Mouse (Mus musculus) MEL (cell line): Measurements from ENCODE around the gene Retreg2. TPM values are rescaled to one million over a fixed set of nuclear protein-coding genes. Genes with fewer than 3 reads are reported as not detected.

Experiments used
- DNase-seq: peaks from one replicate; pipeline ENCODE4 v3.0.0; 2011; ENCODE audit warnings: low read depth, low spot score
- H3K27ac ChIP-seq: 2 replicates; pipeline ENCODE4 v1.5.1; 2012; ENCODE audit warnings: low read depth, mild to moderate bottlenecking, control low read depth, low read length, moderate library complexity; ENCODE audit not compliant: control insufficient read depth
- H3K27me3 ChIP-seq, 2 experiments: fragments of 150-350 bp in 1 of 2; sonication (generic) in 1 of 2; 2 replicates each; pipeline ENCODE4 v1.6.1; 2012; ENCODE audit warnings: low read length in 2 of 2, mild to moderate bottlenecking in 2 of 2, improper control_type of control experiment in 1 of 2, moderate library complexity in 1 of 2; ENCODE audit not compliant: insufficient read depth in 2 of 2, control insufficient read depth in 1 of 2
- H3K36me3 ChIP-seq, 2 experiments: 2 replicates each; pipeline ENCODE4 v1.6.1; 2012 to 2014; ENCODE audit warnings: low read length in 2 of 2, improper control_type of control experiment in 1 of 2, inconsistent platforms in 1 of 2, mild to moderate bottlenecking in 1 of 2; ENCODE audit not compliant: insufficient read depth in 2 of 2, control insufficient read depth in 1 of 2
- H3K4me1 ChIP-seq, 2 experiments: fragments of 150-350 bp in 1 of 2; sonication (generic) in 1 of 2; 2 replicates each; pipeline ENCODE4 v1.6.1; 2012; ENCODE audit warnings: low read length in 2 of 2, improper control_type of control experiment in 1 of 2, mild to moderate bottlenecking in 1 of 2; ENCODE audit not compliant: insufficient read depth in 2 of 2, control insufficient read depth in 1 of 2
- H3K4me3 ChIP-seq, 2 experiments: fragments of 150-350 bp in 1 of 2; sonication (generic) in 1 of 2; 2 replicates each; pipeline ENCODE4 v1.5.1; 2012; ENCODE audit warnings: low read depth in 2 of 2, low read length in 2 of 2, mild to moderate bottlenecking in 2 of 2, moderate library complexity in 2 of 2, control low read depth in 1 of 2, improper control_type of control experiment in 1 of 2; ENCODE audit not compliant: control insufficient read depth in 1 of 2, insufficient read depth in 1 of 2
- H3K79me2 ChIP-seq: 2 replicates; pipeline ENCODE4 v1.6.1; 2012; ENCODE audit warnings: mild to moderate bottlenecking, low read length, moderate library complexity; ENCODE audit not compliant: control insufficient read depth, poor library complexity, insufficient read depth
- H3K9ac ChIP-seq: 2 replicates; pipeline ENCODE4 v1.6.1; 2012; ENCODE audit warnings: low read depth, mild to moderate bottlenecking, control low read depth, low read length, moderate library complexity; ENCODE audit not compliant: control insufficient read depth, poor library complexity, severe bottlenecking
- H3K9me3 ChIP-seq: fragments of 150-350 bp; sonication (generic); replicated peaks from 2 replicates; pipeline ENCODE4 v1.6.1; 2012; ENCODE audit warnings: mild to moderate bottlenecking, low read length, improper control_type of control experiment, moderate library complexity; ENCODE audit not compliant: insufficient read depth
- BHLHE40 ChIP-seq: IDR thresholded peaks from 2 replicates; pipeline ENCODE4 v1.6.1; 2012; ENCODE audit warnings: low read depth, mild to moderate bottlenecking, inconsistent platforms, low read length, improper control_type of control experiment, borderline replicate concordance
- CHD1 ChIP-seq: IDR thresholded peaks from 2 replicates; pipeline ENCODE4 v1.6.1; 2012; ENCODE audit warnings: low read depth, mild to moderate bottlenecking, inconsistent platforms, low read length, improper control_type of control experiment
- CHD2 ChIP-seq: IDR thresholded peaks from 2 replicates; pipeline ENCODE4 v1.6.1; 2011; ENCODE audit warnings: low read length, improper control_type of control experiment
- E2F4 ChIP-seq: IDR thresholded peaks from 2 replicates; pipeline ENCODE4 v1.6.1; 2011; ENCODE audit warnings: low read depth, low read length, improper control_type of control experiment, borderline replicate concordance
- EP300 ChIP-seq, 2 experiments: IDR thresholded peaks; 2 replicates each; pipeline ENCODE4 v1.6.1; 2011; ENCODE audit warnings: improper control_type of control experiment in 2 of 2, low read length in 2 of 2, low read depth in 1 of 2, mild to moderate bottlenecking in 1 of 2
- ETS1 ChIP-seq: IDR thresholded peaks from 2 replicates; pipeline ENCODE4 v1.6.1; 2012; ENCODE audit warnings: low read depth, mild to moderate bottlenecking, inconsistent platforms, low read length, improper control_type of control experiment, moderate library complexity
- GABPA ChIP-seq: IDR thresholded peaks from 2 replicates; pipeline ENCODE4 v1.6.1; 2012; ENCODE audit warnings: low read depth, mild to moderate bottlenecking, inconsistent platforms, low read length, improper control_type of control experiment, moderate library complexity
- GATA1 ChIP-seq: IDR thresholded peaks from 2 replicates; pipeline ENCODE4 v1.6.1; 2011; ENCODE audit warnings: low read depth, low read length, improper control_type of control experiment
- HCFC1 ChIP-seq: IDR thresholded peaks from 2 replicates; pipeline ENCODE4 v1.6.1; 2012; ENCODE audit warnings: low read depth, mild to moderate bottlenecking, inconsistent platforms, low read length, improper control_type of control experiment, moderate library complexity
- JUND ChIP-seq: IDR thresholded peaks from 2 replicates; pipeline ENCODE4 v1.6.1; 2011; ENCODE audit warnings: low read depth, mild to moderate bottlenecking, improper control_type of control experiment, low read length
- KAT2A ChIP-seq: conservative IDR thresholded peaks from 2 replicates; pipeline ENCODE4 v1.6.1; 2012; ENCODE audit warnings: low read depth, low read length, improper control_type of control experiment, inconsistent platforms
- MAFK ChIP-seq: IDR thresholded peaks from 2 replicates; pipeline ENCODE4 v1.6.1; 2011; ENCODE audit warnings: low read depth, mild to moderate bottlenecking, low read length, improper control_type of control experiment, borderline replicate concordance
- MEF2A ChIP-seq: IDR thresholded peaks from 2 replicates; pipeline ENCODE4 v1.6.1; 2014; ENCODE audit warnings: low read depth, mild to moderate bottlenecking, inconsistent platforms, low read length, improper control_type of control experiment; ENCODE audit not compliant: poor library complexity, insufficient replicate concordance, severe bottlenecking; ENCODE audit errors: extremely low read depth
- MYB ChIP-seq: IDR thresholded peaks from 2 replicates; pipeline ENCODE4 v1.6.1; 2011; ENCODE audit warnings: mild to moderate bottlenecking, low read depth, low read length, improper control_type of control experiment
- MYC ChIP-seq: IDR thresholded peaks from 2 replicates; pipeline ENCODE4 v1.6.1; 2011; ENCODE audit warnings: low read depth, mild to moderate bottlenecking, low read length, improper control_type of control experiment, moderate library complexity
- NELFE ChIP-seq: IDR thresholded peaks from 2 replicates; pipeline ENCODE4 v1.6.1; 2011; ENCODE audit warnings: low read depth, low read length, improper control_type of control experiment
- NRF1 ChIP-seq: IDR thresholded peaks from 2 replicates; pipeline ENCODE4 v1.6.1; 2014; ENCODE audit warnings: low read depth, mild to moderate bottlenecking, inconsistent platforms, low read length, improper control_type of control experiment, moderate library complexity; ENCODE audit not compliant: poor library complexity, insufficient read depth, severe bottlenecking
- POLR2A ChIP-seq, 2 experiments: IDR thresholded peaks; 2 replicates each; pipeline ENCODE4 v1.6.1; 2011 to 2012; ENCODE audit warnings: low read length in 2 of 2, mild to moderate bottlenecking in 2 of 2, control low read depth in 1 of 2, improper control_type of control experiment in 1 of 2, low read depth in 1 of 2, moderate library complexity in 1 of 2; ENCODE audit not compliant: control insufficient read depth in 1 of 2, insufficient read depth in 1 of 2, poor library complexity in 1 of 2
- POLR2AphosphoS2 ChIP-seq: IDR thresholded peaks from 2 replicates; pipeline ENCODE4 v1.6.1; 2011; ENCODE audit warnings: low read length, improper control_type of control experiment
- POLR2AphosphoS5 ChIP-seq: IDR thresholded peaks from 2 replicates; pipeline ENCODE4 v1.6.1; 2012; ENCODE audit warnings: low read depth, borderline replicate concordance, mild to moderate bottlenecking, inconsistent platforms, low read length, moderate library complexity, mixed read lengths
- RAD21 ChIP-seq: IDR thresholded peaks from 2 replicates; pipeline ENCODE4 v1.6.1; 2011; ENCODE audit warnings: mild to moderate bottlenecking, low read depth, low read length, improper control_type of control experiment
- RCOR1 ChIP-seq: IDR thresholded peaks from 2 replicates; pipeline ENCODE4 v1.6.1; 2012; ENCODE audit warnings: low read depth, mild to moderate bottlenecking, inconsistent platforms, low read length, improper control_type of control experiment
- SIN3A ChIP-seq: IDR thresholded peaks from 2 replicates; pipeline ENCODE4 v1.6.1; 2012; ENCODE audit warnings: low read length, improper control_type of control experiment, inconsistent platforms
- TBP ChIP-seq: IDR thresholded peaks from 2 replicates; pipeline ENCODE4 v1.8.0; 2011; ENCODE audit warnings: low read depth, low read length, improper control_type of control experiment
- TCF12 ChIP-seq: IDR thresholded peaks from 2 replicates; pipeline ENCODE4 v1.6.1; 2014; ENCODE audit warnings: low read depth, mild to moderate bottlenecking, inconsistent platforms, low read length, improper control_type of control experiment, moderate library complexity
- UBTF ChIP-seq: IDR thresholded peaks from 2 replicates; pipeline ENCODE4 v1.6.1; 2012; ENCODE audit warnings: low read depth, mild to moderate bottlenecking, inconsistent platforms, low read length, improper control_type of control experiment, moderate library complexity, borderline replicate concordance; ENCODE audit not compliant: insufficient read depth
- USF1 ChIP-seq: IDR thresholded peaks from 2 replicates; pipeline ENCODE4 v1.6.1; 2014; ENCODE audit warnings: low read depth, mild to moderate bottlenecking, inconsistent platforms, low read length, improper control_type of control experiment, moderate library complexity
- USF2 ChIP-seq, 2 experiments: IDR thresholded peaks; 2 replicates each; pipeline ENCODE4 v1.6.1; 2011 to 2012; ENCODE audit warnings: improper control_type of control experiment in 2 of 2, low read length in 2 of 2, borderline replicate concordance in 1 of 2, inconsistent platforms in 1 of 2, low read depth in 1 of 2, mild to moderate bottlenecking in 1 of 2; ENCODE audit not compliant: insufficient read depth in 1 of 2
- ZC3H11A ChIP-seq: IDR thresholded peaks from 2 replicates; pipeline ENCODE4 v1.6.1; 2012; ENCODE audit warnings: low read depth, mild to moderate bottlenecking, inconsistent platforms, low read length, improper control_type of control experiment
- ZNF384 ChIP-seq: IDR thresholded peaks from 2 replicates; pipeline ENCODE4 v1.6.1; 2012; ENCODE audit warnings: low read depth, mild to moderate bottlenecking, inconsistent platforms, low read length, improper control_type of control experiment
- polyA plus RNA-seq, 2 experiments: library from polyadenylated mRNA; stranded (reverse) in 1 of 2; unstranded in 1 of 2; fragments of >175 nt in 1 of 2; fragments of >200 nt in 1 of 2; gene quantifications; 2 replicates each; pipeline versions ENCODE4 v1.2.1 to v1.2.4; 2012; ENCODE audit warnings: low replicate concordance in 2 of 2, low read depth in 1 of 2; ENCODE audit not compliant: insufficient read length in 2 of 2, insufficient read depth in 1 of 2, missing spikeins in 1 of 2
- total RNA-seq: library from RNA; depleted of rRNA; stranded (reverse); fragments of 300-350 nt; gene quantifications from 2 replicates; pipeline ENCODE4 v1.2.3, GENCODE M21; 2012

Retreg2 gene
- total and polyA plus RNA-seq, 3 experiments, result 38.1 to 59.2 TPM; not detected in 1

DNA sequence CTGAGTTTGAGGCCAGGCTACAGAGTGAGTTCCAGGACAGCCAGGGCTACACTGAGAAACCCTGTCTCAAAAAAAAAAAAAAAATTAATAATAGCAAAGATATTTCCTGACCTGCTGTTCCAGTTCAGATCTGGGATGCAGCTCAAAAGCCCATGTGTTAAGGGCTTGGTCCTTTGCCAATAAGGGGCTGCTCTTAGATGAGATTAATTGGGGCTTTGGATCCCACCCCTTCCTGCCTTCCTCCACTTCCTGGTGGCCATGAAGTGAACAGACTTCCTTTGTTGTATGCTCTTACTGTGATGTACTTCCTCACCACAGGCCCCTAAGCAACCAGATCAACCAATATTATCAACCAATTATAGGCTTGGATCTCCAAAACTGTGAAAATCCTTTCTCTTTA lies 44.5 kb downstream of the Retreg2 start:
- Histone ChIP-seq H3K9ac (no peak overlapping the region), H3K36me3 (peaks cover 0 to 24% of the 10 kb centered on the region in 2 experiments; a peak in 2 of 4 replicates), H3K9me3 (no peaks in the 10 kb centered on the region), H3K27me3 (no peaks in the 10 kb centered on the region), H3K79me2 (peaks cover 6% of the 10 kb centered on the region), H3K4me1 (peaks cover 3 to 29% of the 10 kb centered on the region in 2 experiments; a peak in 3 of 4 replicates), H3K27ac (no peak overlapping the region), H3K4me3 (no peak overlapping the region)
- TF ChIP-seq RCOR1 (no peak), MAFK (no peak), NELFE (no peak), NRF1 (no peak), CHD2 (no peak), POLR2AphosphoS5 (no peak), ZC3H11A (no peak), HCFC1 (no peak), UBTF (no peak), ETS1 (no peak)
- peak; percentile 59 for DNase-seq

GRCm38 (mm10) chr1:75187914-75188483 lies 45.4 kb downstream of the Retreg2 start:
- no peak overlapping the region for H3K9ac ChIP-seq
- no peak overlapping the region for H3K4me3 ChIP-seq
- no peaks in the 10 kb centered on the region for H3K9me3 ChIP-seq
- H3K4me1 ChIP-seq, result peaks cover 3 to 29% of the 10 kb centered on the region in 2 experiments; a peak in 3 of 4 replicates
- peaks cover 0 to 26% of the 10 kb centered on the region in 2 experiments; a peak in 2 of 4 replicates for H3K36me3 ChIP-seq
- no peaks in the 10 kb centered on the region for H3K27me3 ChIP-seq
- H3K79me2 ChIP-seq, result peaks cover 9% of the 10 kb centered on the region
- peak; percentile 94 for DNase-seq
- H3K27ac ChIP-seq, result peak overlapping the region; percentile 59
- TF ChIP-seq UBTF (no peak), POLR2A (IDR thresholded peaks at IDR 0.05; ENCODE audit: control insufficient read depth in 1 of 2, insufficient read depth in 1 of 2, low read depth in 1 of 2, low read length in 2 of 2, poor library complexity in 1 of 2) (no peak), CHD1 (no peak), MYB (no peak), MYC (peak; percentile 77; the same call in 1 of the 2 replicates), ETS1 (peak; percentile 88), USF2 (IDR thresholded peaks at IDR 0.05; ENCODE audit: borderline replicate concordance in 1 of 2, insufficient read depth in 1 of 2, low read depth in 1 of 2, low read length in 2 of 2) (no peak), CHD2 (no peak), TCF12 (peak; percentile 29; the same call in 1 of the 2 replicates), TBP (peak; percentile 95), GATA1 (peak; percentile 63), MAFK (no peak), MEF2A (no peak), SIN3A (peak; percentile 86), KAT2A (no peak), EP300 (IDR thresholded peaks at IDR 0.05; ENCODE audit: low read depth in 1 of 2, low read length in 2 of 2) (peak; percentile 65 to 85), RAD21 (no peak), ZC3H11A (no peak), BHLHE40 (no peak), E2F4 (no peak), POLR2AphosphoS2 (no peak), JUND (peak; percentile 71; the same call in 1 of the 2 replicates), NELFE (no peak), GABPA (no peak), USF1 (no peak), ZNF384 (no peak)
